Mouse (Mus musculus) T-helper 1 cell (primary cell): ENCODE measurements at regions not wholly inside any gene's neighbourhood (a gene's known extent, or its start where the extent isn't known, plus 50 kb on each side); places are given as distances from the start of the nearest gene placed in this dataset.

Source experiments
- in situ Hi-C: fragments of 300-600 bp; cut with MboI, MseI; formaldehyde crosslinking; loops from one replicate; pipeline ENCODE4 v1.15.1; 2025; ENCODE audit warnings: high pct_unique_total_duplicates

- in situ Hi-C loops = no loop called here
Measured at GRCm38 (mm10) chr8:92008616-92009610, 207.0 kb upstream of the Irx3 start.

DNA sequence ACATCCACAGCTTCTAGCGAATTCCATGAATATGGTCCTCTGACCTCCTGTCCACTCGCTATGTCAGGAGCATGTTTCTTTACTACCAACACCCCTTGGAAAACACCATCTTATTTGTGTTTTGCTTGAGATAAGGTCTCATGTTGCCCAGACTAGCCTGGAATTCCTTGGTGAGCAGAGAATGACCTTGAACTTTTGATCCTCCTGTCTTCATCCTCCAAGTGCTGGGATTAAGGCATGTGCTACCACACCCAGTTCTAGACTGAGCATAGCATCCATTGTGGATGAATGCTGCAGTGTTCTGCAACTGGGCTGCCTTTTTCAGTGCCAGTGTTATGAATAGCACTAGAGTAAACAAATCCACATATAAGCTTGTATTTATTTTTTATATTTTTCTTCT lies 203.2 kb upstream of the Irx3 start:
- in situ Hi-C loops = no loop called here

DNA sequence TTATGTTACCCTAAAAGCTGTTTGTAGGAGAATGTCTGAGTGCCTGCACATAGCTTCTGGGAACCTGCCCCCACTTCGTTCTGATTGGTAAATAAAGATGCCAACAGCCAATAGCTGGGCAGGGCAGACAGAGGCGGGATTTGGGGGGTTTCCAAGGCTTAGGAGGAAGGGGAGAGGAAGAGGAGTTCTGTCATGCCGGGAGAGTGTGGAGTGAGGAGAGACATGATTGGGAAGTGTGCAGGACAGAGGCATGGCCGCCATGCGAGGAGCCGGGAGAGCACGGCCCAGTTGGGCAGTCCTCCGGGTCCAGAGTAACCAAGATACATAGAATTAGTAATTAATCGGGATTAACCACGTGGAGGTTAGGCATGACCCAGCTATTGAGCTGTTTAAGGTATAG lies 202.7 kb upstream of the Irx3 start:
- in situ Hi-C loops = no loop called here

GRCm38 (mm10) chr8:92000368-92000767 lies 198.5 kb upstream of the Irx3 start:
- in situ Hi-C loops = no loop called here

GRCm38 (mm10) chr8:91999661-92000060 lies 197.8 kb upstream of the Irx3 start:
- in situ Hi-C loops = no loop called here

GRCm38 (mm10) chr8:91999189-91999588 lies 197.3 kb upstream of the Irx3 start:
- in situ Hi-C loops = no loop called here

GRCm38 (mm10) chr8:91997892-91998189 lies 196.0 kb upstream of the Irx3 start:
- in situ Hi-C loops = no loop called here

DNA sequence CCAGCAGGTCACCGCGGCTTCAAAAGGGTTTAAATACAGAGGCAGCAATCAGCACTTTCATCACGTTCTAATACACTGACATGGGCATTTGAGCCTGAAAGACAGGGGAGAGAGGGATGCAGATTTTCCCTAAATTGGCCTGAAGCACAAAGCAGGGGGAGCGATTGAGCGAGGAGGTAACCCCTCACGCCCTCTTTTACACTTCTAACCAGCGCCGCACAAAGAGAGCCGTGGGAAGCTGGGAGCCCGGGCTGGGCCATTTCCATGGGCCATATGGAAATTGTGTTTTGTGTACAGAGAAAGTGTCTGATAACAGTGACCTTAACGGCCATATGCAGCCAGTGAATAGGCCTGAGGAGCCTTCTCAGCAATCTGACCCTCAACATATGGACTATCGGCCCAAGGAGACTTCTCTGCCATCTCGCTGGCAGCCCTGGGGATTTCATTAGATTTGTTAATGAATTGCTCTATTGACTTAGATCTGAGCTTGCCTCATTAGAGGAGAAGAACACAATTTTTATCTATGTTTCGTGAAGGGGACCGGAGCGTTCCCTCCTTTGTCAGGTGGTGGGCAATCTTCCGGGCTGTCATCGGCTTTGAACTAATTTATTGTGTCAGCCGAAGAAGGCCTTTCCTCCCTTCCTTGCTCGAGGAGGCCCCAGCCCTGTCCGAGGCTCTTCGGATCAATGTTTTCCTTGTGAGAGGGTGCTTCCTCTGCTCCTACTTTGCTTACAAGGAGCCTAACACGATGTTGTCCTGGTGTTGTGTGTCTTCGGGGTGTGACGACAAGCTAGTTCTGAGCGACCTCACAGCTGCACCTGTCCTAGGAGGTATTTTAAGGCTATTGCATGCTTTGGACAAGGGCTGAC lies 195.4 kb upstream of the Irx3 start:
- in situ Hi-C loops = no loop called here

DNA sequence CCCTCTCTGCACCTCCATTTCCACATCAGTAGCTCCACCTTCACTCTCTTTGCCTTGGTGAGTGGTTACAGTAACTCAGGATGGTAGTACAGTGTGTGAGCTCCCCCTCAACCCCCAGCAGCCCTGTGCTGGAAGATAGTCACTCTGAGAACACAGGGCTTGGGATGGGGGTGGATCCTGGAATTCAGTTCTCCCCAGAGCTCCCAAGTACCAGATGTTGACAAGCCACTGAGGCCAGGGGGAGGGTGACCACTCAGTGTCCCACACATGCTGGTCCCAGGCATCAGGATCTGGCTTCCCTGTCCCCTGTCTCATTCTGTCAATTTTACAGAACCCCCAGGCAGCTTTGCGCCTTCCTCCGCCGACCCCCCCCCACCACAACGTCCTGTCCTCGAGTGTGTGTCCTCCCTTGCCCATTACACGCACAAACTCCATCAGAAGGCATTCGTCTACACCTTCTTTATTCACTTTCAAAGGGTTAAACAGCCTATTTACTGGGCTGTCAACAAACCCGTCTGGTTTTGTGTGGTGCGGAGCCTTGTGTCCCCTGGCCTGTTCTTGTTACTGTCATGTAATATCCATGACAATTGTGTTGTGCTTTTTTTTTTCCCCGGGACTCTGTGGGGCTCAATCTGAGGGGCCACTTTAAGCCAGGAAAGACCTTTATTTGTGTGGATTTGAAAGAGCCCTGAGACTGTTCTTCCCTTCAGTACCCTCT lies 194.6 kb upstream of the Irx3 start:
- in situ Hi-C loops = no loop called here

DNA sequence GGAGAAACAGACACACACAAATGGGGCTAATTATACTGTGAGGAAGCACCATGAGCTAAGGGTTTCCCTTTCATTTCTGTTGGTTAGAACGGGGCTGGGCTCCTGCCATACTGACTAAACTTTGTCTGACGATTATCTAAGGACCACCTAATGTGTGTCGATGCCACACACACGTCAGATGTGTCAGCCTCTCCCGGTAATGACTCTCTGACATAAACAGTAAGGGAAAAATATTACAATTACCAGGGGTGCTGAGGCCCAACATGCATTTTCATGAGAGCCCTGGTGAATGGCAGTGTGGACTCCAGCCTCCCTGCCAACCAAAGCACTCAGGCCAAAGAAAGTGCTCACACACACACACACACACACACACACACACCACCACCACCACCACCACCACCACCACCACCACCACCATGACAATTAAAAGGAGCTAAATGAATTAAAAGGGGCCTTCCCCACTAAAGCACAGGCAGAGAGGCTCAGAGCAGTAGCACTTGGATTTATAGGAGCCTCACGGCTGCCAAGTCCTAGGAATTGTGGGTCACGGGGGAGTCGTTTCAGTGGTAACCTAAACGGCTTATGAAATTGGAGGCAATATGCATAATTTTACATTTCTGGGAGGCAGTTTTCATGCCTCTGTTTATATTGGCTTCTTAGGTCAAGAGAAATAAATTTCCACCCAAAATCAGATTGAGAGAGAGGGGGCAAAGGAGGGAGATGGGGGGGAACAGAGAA lies 193.7 kb upstream of the Irx3 start:
- in situ Hi-C loops = no loop called here

GRCm38 (mm10) chr8:91991542-91992452 lies 189.9 kb upstream of the Irx3 start:
- in situ Hi-C loops = no loop called here

DNA sequence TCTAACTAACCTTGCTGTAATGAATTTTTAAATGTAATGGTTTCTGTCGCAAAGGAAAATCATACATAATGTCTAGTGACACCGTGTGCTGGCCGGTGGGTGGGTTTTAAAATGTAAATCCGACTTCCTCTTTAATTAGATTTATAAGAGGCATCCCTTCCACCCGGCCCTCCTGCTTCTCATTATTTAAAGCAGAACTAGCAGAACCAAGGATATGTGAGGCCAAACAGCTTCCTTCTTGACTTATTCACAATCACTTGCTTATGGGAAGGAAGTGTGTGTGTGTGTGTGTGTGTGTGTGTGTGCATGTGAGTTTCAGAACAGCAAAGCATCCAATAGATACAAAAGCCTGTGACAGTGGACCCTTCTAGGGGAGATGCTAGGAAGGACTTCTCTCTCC lies 189.1 kb upstream of the Irx3 start:
- in situ Hi-C loops = no loop called here

GRCm38 (mm10) chr8:91990048-91990447 lies 188.2 kb upstream of the Irx3 start:
- in situ Hi-C loops = no loop called here

DNA sequence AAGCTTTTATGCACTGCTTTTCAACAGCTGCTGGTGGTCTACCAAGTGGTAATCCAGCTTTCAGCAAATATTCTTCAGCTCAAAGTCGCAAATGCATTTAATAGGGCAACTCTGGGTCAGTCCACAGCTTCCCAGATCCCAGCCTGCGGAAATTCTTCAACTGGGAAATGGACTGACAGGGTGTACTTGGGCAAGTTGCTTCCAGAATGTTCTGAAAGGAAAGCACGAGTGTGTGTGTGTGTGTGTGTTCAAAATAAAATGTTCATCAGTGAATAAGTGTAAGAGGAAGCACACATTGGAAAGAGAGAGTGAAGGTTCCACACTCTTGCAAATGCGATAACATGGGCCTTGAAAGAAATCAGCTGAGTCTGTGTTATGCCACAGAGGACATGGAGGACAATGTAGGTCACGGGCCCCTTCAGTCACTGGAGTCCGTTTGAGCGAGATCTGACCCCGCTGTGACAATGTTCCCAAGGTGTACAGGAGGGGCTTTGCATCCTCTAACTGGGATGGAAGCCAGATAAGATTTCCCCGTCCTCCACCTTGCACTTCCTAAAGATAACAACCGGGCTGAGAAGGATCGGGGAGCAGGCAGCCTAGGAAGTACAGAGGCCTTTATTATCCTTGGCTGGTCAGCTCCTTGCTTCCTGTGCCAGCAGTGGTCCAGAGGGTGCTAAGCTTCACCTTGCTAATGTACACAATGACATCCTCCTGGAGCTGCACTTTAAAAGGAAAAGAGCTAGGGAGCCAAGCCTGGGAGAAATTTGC lies 187.2 kb upstream of the Irx3 start:
- in situ Hi-C loops = no loop called here

DNA sequence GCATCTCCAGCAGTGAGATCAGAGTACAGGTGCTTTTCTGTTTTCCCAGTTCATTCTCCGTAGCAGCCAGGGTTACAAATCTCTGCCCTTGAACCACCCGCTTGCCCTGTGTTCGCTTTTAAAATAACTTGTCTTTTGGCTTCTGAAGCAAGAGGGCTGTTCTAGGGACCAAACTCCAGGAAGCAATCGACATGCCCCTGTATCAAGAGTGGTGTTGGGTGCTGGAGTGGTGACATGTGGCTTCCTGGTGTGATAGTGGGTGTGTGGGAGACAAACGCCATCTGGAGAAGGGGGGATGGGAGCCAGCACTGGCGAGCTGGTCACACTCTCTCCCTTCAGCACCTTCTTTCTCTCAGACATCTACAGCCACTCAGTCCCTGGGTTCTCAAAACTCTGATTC lies 186.0 kb upstream of the Irx3 start:
- in situ Hi-C loops = no loop called here

GRCm38 (mm10) chr8:91983171-91983570 lies 181.3 kb upstream of the Irx3 start:
- in situ Hi-C loops = no loop called here

- in situ Hi-C loops = no loop called here
Measured at GRCm38 (mm10) chr8:91976900-91977585, 175.2 kb upstream of the Irx3 start.

- in situ Hi-C loops = no loop called here
Measured at GRCm38 (mm10) chr8:91975460-91975859, 173.6 kb upstream of the Irx3 start.

GRCm38 (mm10) chr8:91974636-91975035 lies 172.8 kb upstream of the Irx3 start:
- in situ Hi-C loops = no loop called here
